Mouse (Mus musculus): ENCODE measurements around the gene Coil. TPM values are rescaled to one million over a fixed set of nuclear protein-coding genes. Genes with fewer than 3 reads are reported as not detected.
"Not testable (repeated sequence)": the region's sequence is repeated elsewhere in the genome, so short reads cannot be mapped to it uniquely, and the experiment has no call there.

Gene Coil
- polyA plus RNA-seq, 1 experiment = 101 TPM

DNA sequence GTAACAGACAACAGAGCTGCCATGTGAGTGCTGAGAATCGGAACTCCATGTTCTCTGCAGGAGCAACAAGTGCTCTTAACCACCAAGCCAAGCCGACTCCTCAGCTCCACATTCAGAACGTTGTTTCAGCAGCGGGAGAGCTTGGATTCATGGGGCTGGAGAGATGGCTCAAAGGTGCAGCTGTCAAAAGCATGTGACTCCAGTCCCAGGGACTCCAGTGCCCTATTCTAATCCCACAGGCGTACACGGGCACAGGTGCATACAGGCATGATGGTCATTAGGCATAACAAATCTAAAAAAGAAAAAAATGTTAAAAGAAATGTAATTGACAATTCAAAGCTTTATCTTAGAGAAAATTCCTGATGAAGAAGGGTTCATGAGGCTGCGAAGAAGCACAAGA is 23.1 kb downstream of the Coil start:
- H3K4me1 ChIP-seq (ENCODE audit: control insufficient read depth, insufficient read depth, low read length) = no peaks in the 10 kb centered on the region
- H3K27me3 ChIP-seq (ENCODE audit: control insufficient read depth, insufficient read depth, low read length) = no peaks in the 10 kb centered on the region
- peaks cover 2% of the 10 kb centered on the region; the same call in 1 of the 2 replicates for H3K36me3 ChIP-seq (ENCODE audit: control insufficient read depth, insufficient read depth, low read length)
- H3K4me3 ChIP-seq (ENCODE audit: control insufficient read depth, low read depth, low read length) = no peak overlapping the region
- H3K27ac ChIP-seq (ENCODE audit: control insufficient read depth, insufficient read depth, low read depth, low read length) = no peak overlapping the region
- TF ChIP-seq POLR2A (IDR thresholded peaks at IDR 0.05; ENCODE audit: control insufficient read depth, low read depth, low read length) (no peak), CTCF (IDR thresholded peaks at IDR 0.05; ENCODE audit: control insufficient read depth, insufficient read depth, insufficient replicate concordance, low read depth, low read length) (no peak)

DNA sequence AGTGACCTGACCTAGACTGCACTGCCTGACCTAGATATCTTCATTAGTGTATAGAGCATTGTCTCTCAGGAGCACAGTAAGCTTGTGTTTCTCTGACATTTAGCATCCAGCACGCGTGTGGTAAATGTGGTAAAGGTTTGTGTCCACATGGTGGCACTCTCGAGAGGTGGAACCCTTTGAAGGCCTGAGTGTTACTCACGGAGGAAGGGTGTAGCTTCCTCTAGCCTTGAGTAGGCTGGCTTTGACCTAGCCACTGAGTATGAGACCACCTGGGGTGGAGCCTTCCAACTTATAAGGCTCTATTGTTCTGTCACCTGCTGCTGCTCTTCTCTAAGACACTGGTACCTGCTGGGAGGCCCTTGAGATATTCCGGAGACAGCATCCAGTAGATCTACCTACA is 23.6 kb downstream of the Coil start:
- peak; percentile 26; the same call in 1 of the 2 replicates for TF ChIP-seq CTCF (IDR thresholded peaks at IDR 0.05; ENCODE audit: control insufficient read depth, insufficient read depth, insufficient replicate concordance, low read depth, low read length)
- TF ChIP-seq POLR2A (IDR thresholded peaks at IDR 0.05; ENCODE audit: control insufficient read depth, low read depth, low read length) = no peak
- H3K4me3 ChIP-seq (ENCODE audit: control insufficient read depth, low read depth, low read length) = no peak overlapping the region
- no peak overlapping the region for H3K27ac ChIP-seq (ENCODE audit: control insufficient read depth, insufficient read depth, low read depth, low read length)

DNA sequence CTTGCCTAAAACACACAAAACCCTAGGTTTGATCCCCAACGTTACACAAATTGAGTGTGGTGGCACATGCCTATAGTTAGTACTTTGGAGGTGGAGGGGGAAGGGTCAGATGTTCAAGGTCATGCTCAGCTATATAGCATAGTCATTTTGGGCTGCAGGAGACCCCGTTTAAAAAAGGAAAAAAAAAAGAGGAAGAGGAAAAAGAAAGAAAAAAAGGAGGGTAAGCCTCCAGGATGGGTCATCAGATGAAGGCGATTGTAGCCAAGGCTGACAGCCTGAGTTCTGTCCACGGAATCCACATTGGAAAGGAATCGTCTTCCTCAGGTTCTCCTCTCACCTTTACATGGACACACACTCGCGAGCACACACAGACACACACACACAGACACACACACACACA is 24.4 kb downstream of the Coil start:
- Histone ChIP-seq H3K27me3 (ENCODE audit: control insufficient read depth, insufficient read depth, low read length) (no peaks in the 10 kb centered on the region), H3K4me1 (ENCODE audit: control insufficient read depth, insufficient read depth, low read length) (peaks cover 5% of the 10 kb centered on the region), H3K4me3 (ENCODE audit: control insufficient read depth, low read depth, low read length) (no peak overlapping the region), H3K27ac (ENCODE audit: control insufficient read depth, insufficient read depth, low read depth, low read length) (no peak overlapping the region), H3K36me3 (ENCODE audit: control insufficient read depth, insufficient read depth, low read length) (no peaks in the 10 kb centered on the region)
- TF ChIP-seq POLR2A (IDR thresholded peaks at IDR 0.05; ENCODE audit: control insufficient read depth, low read depth, low read length) = no peak
- TF ChIP-seq CTCF (IDR thresholded peaks at IDR 0.05; ENCODE audit: control insufficient read depth, insufficient read depth, insufficient replicate concordance, low read depth, low read length) = no peak

More for the DNA sequence above, 23.6 kb downstream of the Coil start:
- Histone ChIP-seq H3K36me3 (ENCODE audit: control insufficient read depth, insufficient read depth, low read length) (peaks cover 2% of the 10 kb centered on the region; the same call in 1 of the 2 replicates), H3K27me3 (ENCODE audit: control insufficient read depth, insufficient read depth, low read length) (no peaks in the 10 kb centered on the region), H3K4me1 (ENCODE audit: control insufficient read depth, insufficient read depth, low read length) (no peaks in the 10 kb centered on the region)

DNA sequence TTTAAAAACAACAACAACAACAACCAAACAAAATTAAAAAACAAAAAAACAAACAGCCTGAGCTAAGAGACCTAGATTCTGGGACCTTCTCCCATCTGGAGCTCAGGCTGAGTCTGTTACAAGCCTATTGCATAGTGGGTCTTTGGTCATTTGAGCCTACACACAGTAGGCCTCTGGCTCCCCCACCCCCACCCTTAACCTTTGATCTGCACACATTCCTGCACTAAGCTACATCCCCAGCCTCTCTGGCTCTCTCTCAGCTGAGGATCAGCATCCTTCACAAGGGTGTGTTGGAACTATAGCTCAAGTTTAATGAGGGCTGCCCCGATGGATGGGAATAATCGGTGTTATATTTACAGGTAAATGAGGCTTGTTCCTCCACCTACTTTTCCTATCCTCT is 25.6 kb downstream of the Coil start:
- Histone ChIP-seq H3K4me3 (ENCODE audit: control insufficient read depth, low read depth, low read length) (no peak overlapping the region), H3K4me1 (ENCODE audit: control insufficient read depth, insufficient read depth, low read length) (peaks cover 10% of the 10 kb centered on the region), H3K27me3 (ENCODE audit: control insufficient read depth, insufficient read depth, low read length) (no peaks in the 10 kb centered on the region), H3K27ac (ENCODE audit: control insufficient read depth, insufficient read depth, low read depth, low read length) (no peak overlapping the region), H3K36me3 (ENCODE audit: control insufficient read depth, insufficient read depth, low read length) (no peaks in the 10 kb centered on the region)
- TF ChIP-seq POLR2A (IDR thresholded peaks at IDR 0.05; ENCODE audit: control insufficient read depth, low read depth, low read length) = no peak
- no peak for TF ChIP-seq CTCF (IDR thresholded peaks at IDR 0.05; ENCODE audit: control insufficient read depth, insufficient read depth, insufficient replicate concordance, low read depth, low read length)

DNA sequence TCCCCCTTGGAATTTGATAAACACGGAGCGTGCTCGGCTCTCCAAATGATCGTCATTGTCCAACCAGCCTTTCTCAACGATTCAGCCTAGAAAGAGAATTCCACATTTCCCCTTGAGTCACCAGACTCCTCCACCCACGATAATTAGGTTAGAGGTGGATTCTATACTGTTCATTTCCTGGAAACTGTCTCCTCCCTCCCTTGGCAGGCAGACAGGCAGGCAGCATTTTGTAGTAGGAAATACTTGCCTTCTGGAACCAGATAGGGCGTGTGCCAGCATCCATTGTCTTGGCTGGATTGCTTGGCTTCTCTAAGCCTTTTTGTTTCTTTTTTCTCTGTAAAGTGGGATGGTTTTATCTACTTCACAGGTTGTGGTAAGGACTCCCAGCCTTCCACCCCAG is 26.4 kb downstream of the Coil start:
- Histone ChIP-seq H3K36me3 (ENCODE audit: control insufficient read depth, insufficient read depth, low read length) (no peaks in the 10 kb centered on the region), H3K4me3 (ENCODE audit: control insufficient read depth, low read depth, low read length) (no peak overlapping the region), H3K27ac (ENCODE audit: control insufficient read depth, insufficient read depth, low read depth, low read length) (no peak overlapping the region), H3K4me1 (ENCODE audit: control insufficient read depth, insufficient read depth, low read length) (peaks cover 10% of the 10 kb centered on the region), H3K27me3 (ENCODE audit: control insufficient read depth, insufficient read depth, low read length) (no peaks in the 10 kb centered on the region)
- TF ChIP-seq POLR2A (IDR thresholded peaks at IDR 0.05; ENCODE audit: control insufficient read depth, low read depth, low read length) = no peak
- TF ChIP-seq CTCF (IDR thresholded peaks at IDR 0.05; ENCODE audit: control insufficient read depth, insufficient read depth, insufficient replicate concordance, low read depth, low read length) = no peak

DNA sequence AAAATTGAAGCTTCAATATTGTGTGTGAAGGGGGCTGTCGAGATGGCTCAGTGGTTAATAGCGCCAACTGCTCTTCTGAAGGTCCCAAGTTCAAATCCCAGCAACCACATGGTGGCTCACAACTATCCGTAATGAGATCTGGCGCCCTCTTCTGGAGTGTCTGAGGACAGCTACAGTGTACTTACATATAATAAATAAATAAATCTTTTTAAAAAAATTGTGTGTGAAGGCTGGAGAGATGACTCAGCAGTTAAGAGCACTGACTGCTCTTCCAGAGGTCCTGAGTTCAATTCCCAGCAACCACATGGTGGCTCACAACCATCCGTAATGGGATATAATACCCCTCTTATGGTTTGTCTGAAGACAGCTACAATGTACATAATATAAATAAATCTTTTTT is 27.3 kb downstream of the Coil start:
- not testable (repeated sequence) for H3K27me3 ChIP-seq (ENCODE audit: control insufficient read depth, insufficient read depth, low read length); H3K36me3 ChIP-seq (ENCODE audit: control insufficient read depth, insufficient read depth, low read length); H3K4me3 ChIP-seq (ENCODE audit: control insufficient read depth, low read depth, low read length); H3K4me1 ChIP-seq (ENCODE audit: control insufficient read depth, insufficient read depth, low read length); H3K27ac ChIP-seq (ENCODE audit: control insufficient read depth, insufficient read depth, low read depth, low read length)

DNA sequence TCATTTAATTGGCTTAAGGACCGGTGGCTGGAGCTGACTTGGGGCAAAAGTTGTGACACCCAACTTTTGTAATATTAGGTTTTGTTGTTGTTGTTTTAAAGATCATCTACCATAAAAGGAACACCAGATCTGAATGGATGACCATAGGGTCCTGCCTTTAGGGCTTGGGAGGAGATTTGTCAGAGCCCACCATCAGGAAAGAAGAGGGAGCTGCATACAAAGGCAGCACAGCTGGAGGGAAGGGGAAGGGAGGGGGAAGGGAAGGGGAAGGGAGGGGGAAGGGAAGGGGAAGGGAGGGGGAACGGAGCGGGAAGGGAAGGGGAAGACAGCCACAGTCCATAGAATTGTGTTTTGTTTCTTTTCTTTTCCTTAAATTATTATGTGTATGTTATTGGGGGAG is 28.4 kb downstream of the Coil start:
- H3K4me3 ChIP-seq (ENCODE audit: control insufficient read depth, low read depth, low read length) = no peak overlapping the region
- no peaks in the 10 kb centered on the region for H3K36me3 ChIP-seq (ENCODE audit: control insufficient read depth, insufficient read depth, low read length)
- H3K27ac ChIP-seq (ENCODE audit: control insufficient read depth, insufficient read depth, low read depth, low read length) = no peak overlapping the region
- H3K4me1 ChIP-seq (ENCODE audit: control insufficient read depth, insufficient read depth, low read length) = peaks cover 10% of the 10 kb centered on the region
- TF ChIP-seq CTCF (IDR thresholded peaks at IDR 0.05; ENCODE audit: control insufficient read depth, insufficient read depth, insufficient replicate concordance, low read depth, low read length) (no peak), POLR2A (IDR thresholded peaks at IDR 0.05; ENCODE audit: control insufficient read depth, low read depth, low read length) (no peak)
- no peaks in the 10 kb centered on the region for H3K27me3 ChIP-seq (ENCODE audit: control insufficient read depth, insufficient read depth, low read length)

Data from testis, adult 2 months (tissue).